Mouse (Mus musculus) c-Kit-negative CD71-positive TER-119-positive erythroid progenitor cells, embryonic 14.5 days (primary cell): ENCODE data around the gene Fam217b.

Experiments used
- DNase-seq: peaks from one replicate; pipeline ENCODE4 v3.0.0-alpha.2; 2013; ENCODE audit warnings: low read depth, low spot score

The Fam217b gene

DNA sequence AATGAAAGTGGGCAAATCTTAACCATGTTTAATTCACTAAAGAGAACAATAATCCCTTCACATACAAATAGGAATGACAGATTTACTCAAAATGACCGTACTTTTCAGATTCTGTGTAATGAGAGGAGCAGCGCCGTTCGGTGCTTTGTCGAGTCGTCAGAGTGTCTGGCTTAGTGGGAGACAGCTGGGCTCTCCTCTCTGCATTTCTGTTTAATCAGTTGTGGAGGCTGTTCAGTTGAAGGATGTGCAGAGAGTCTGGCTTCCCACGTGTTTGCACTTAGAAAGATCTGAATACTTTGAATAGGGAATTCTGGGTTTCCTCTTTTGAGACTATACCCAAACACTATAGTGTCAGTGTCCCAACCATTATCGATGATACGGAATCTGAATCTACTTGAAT is 23.0 kb downstream of the Fam217b start:
- no peak for DNase-seq

DNA sequence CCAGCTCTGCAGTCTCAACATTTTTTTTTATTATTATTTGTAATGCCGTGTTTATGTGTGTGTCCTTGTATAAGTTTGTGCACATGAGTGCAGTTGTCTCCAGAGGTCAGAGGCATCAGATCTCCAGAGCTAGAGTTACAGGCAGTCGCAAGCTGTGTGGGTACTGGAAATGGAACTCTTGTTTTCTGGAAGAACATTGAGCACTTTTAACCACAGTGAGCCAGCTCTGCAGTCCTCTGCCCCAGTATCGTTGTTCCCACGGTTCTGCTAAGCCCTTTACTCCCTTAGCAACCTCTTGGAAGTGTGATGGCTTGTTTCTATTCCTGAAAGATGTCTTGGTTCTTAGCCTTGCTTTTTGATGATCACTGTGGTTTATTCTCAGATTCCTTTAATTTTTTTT is 35.1 kb downstream of the Fam217b start:
- no peak for DNase-seq

DNA sequence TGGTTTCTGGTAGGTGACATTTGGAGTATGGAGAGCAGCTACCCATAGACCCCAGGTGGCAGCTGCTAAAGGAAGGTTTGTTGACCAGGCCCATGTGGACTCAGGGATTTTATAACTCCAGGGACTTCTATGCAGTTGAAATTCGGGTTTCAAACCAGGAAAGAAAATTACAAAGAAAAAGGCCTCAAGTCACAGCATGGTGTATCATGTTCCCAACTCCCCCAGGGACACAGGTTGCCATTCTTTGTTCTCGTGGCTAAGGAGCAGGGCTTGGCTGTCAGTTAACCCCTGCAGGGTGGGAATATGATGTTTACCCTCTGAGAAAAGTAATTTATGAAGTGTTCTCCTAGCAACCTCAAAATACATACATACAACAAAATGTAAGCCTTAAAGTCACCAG is 35.9 kb downstream of the Fam217b start:
- no peak for DNase-seq

DNA sequence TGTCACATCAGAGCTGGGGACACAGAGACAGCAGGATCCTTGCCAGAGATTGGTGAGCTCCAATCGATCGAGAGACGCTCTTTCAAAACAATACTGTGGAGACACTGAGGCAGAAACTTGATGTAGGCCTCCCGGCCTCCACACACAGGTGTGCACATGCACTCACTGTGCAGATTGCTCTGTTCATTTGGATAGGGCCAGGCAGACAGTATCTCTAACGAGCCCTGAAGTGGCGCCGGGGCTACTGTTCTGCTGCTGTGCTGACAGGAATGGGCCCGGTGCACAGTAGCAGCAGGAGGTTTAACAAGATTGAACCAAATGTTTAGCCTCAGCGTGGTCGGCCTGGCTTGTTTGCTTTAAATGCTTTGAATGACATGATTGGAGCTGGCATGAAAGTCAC is 36.6 kb downstream of the Fam217b start:
- DNase-seq: no peak

DNA sequence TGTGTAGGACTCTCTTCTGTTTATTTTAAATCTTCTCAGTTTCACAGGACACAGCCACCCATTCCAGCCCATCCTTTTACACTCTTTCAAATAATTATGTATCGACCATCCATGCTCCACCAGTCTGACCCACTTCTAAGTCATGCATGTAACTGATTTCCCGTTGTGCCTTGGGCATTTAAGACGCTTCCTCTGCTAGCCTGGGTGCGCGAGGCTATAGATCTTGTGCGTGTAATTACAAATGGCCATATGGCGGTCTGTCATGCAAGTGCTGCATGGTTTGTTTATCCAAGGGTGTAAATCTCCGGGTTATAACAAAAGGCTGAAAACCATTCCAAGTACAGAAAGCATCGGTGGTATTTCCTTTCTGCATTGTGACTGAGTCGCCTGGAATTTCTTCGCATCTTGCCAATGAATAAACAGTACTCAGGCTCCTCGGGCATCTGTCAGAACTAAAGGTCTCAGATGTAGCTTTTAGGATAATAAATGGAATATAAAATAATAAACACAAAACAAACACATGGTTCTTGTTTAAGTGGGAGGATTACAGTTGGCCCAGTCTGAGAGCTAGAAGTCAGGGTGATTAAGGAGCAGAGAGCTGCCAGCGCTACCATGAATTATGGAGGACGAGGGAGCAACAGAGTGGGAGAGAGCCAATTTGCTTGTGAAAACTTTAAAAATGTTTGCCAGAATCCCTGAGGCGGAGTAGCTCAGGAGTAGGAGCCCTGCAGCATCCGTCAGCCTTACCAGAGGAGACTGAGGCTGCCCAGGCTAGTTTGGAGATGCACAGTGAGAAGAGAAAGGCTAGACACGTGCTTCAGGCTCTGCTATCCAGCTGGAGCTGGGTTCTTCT is 40.6 kb downstream of the Fam217b start:
- DNase-seq: no peak

DNA sequence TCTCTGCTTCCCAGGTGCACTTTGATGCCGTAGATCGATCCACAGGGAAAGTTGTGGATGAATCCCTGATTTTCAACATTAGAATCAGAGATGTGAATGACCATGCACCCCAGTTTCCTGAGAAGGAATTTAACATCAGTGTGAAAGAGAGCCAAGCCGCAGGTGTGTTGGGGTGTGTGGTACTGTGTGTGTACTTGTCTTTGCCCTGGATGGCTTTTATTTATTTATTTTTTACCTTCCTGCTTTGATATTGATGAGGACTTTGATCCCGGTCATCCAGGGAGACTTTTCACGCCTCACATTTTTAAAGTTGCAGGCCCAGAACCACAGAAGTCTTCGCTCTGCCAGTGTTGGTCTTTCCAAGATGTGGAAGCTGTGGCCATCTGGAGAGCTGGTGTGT is 43.1 kb downstream of the Fam217b start:
- DNase-seq: no peak

DNA sequence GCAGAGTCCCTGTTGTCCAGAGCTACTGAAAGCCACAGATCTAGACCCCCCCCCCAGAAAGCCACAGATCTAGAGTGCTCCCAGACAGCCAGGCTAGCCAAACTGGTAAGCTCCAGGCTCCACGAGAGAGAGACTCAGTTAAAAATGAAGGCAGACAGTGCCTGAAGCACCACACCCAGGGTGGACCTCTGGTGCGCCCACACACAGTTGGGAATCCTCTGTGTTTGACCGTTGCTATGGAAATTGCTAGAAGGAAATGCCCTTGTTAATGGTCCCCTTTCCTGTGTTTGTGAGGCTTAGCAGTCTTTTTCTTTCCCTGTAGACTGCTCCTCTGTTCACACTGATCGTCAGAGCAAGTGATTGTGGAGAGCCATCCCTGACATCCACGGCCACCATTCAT is 46.0 kb downstream of the Fam217b start:
- no peak for DNase-seq

DNA sequence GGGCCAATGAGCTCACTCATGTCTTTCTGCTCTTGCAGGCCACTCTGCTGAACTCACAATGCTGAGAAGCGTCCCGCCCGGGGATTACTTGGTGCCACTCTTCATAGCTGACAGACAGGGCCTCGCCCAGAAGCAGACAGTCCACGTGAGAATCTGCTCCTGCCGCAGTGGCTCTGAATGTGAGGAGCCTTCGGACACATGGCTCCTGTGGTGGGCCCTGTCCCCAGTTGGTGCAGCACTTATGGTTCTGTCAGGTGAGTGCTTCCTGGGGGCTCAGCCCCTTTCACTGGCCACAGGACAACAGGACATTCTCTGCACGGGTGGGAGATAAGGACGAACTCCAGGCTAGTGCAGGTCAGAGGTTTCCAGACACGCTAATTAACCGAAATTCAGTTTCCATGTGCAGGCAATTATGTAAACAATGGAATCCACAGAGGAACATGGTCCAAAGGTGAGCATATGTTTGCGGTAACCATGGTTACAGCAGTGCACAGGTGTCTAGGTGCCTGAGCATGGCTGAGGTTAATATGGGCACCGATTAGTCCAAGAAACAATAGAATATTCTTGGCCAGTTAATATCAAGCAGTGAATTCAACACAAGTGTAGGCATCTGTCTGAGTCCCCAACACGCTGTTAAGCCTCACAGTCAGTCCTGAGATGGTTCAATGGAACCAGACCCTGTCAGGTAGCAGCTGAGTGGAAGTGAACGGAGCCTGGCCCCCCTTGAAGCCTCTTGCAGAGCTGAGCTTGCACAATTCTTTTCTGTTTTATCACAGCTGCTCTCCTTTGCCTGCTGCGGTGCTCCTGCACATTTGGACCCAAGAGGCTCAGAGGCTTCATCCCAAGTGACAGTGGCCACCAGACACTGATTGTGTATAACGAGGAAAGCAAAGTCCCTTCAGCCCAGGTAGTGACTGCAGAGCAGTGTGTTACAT is 57.5 kb downstream of the Fam217b start:
- no peak for DNase-seq

DNA sequence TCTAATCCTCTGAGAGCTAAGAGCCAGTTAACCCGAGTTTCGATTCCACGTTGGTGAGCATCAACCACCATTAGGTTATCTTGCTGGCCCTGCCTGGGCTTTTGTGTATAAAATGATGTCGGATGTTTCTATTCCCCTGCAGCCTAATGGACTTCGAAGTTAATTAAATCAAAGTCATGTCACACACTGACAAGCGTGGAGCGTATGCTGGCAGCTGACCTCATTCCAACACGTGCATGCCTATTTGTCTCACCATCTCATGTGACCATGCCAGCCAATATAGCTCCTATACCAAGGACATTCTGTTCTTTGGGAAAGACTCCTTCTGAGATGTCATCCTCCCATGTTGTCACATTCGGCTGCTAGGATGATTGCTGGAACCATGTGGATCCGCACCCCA is 59.6 kb downstream of the Fam217b start:
- no peak for DNase-seq
